Mouse (Mus musculus): Measurements from ENCODE around the gene Prss8. TPM values are rescaled to one million over a fixed set of nuclear protein-coding genes. Genes with fewer than 3 reads are reported as not detected.
"Not testable (repeated sequence)": the region's sequence is repeated elsewhere in the genome, so short reads cannot be mapped to it uniquely, and the experiment has no call there.

Gene Prss8
- polyA plus RNA-seq, 1 experiment = not detected

DNA sequence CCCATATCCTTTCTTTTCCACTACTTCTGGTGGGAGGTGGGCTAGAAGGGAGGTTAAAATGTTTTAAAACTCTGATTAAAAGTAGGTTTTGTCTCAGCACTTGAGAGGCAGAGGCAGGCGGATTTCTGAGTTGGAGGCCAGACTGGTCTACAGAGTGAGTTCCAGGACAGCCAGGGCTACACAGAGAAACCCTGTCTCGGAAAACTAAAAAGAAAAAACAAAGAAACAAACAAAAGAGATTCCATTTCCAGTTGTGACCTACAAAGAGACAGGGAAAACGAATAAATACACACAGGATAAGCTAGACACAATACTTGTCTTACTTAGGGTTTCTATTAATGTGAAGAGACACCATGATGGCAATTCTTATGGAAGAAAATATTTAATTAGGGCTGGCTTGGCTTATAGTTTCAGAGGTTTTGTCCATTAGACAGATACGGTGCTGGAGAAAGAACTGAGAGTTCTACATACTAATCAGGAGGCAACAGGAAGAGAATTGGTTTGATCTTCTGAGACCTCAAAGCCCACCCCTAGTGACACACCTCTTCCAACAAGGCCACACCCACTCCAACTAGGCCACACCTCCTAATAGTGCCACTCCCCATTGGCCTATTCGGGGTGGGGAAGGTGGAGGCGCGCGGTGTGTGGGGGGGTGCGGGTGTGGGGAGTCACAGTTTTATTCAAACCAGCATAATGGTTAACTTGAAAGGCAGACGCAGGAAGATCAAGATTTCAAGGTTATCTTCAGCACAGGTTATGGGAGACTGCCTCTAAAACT is 31.5 kb downstream of the Prss8 start:
- Histone ChIP-seq H3K36me3 (replicated peaks; ENCODE audit: low read length) (peaks cover 12% of the 10 kb centered on the region), H3K4me3 (replicated peaks) (no peak overlapping the region), H3K9me3 (no peaks in the 10 kb centered on the region), H3K4me1 (peaks cover 68% of the 10 kb centered on the region), H3K27me3 (replicated peaks) (no peaks in the 10 kb centered on the region)
- no peak for TF ChIP-seq GATA1 (IDR thresholded peaks at IDR 0.05; ENCODE audit: borderline replicate concordance, low read length)
- TF ChIP-seq FLI1 (IDR thresholded peaks at IDR 0.05; ENCODE audit: low read length) = no peak

- TF ChIP-seq FLI1 (IDR thresholded peaks at IDR 0.05; ENCODE audit: low read length) (no peak), GATA1 (IDR thresholded peaks at IDR 0.05; ENCODE audit: borderline replicate concordance, low read length) (no peak)
- peaks cover 66% of the 10 kb centered on the region for H3K4me1 ChIP-seq
- H3K27me3 ChIP-seq (replicated peaks) = no peaks in the 10 kb centered on the region
- no peaks in the 10 kb centered on the region for H3K9me3 ChIP-seq
- H3K36me3 ChIP-seq (replicated peaks; ENCODE audit: low read length) = peaks cover 20% of the 10 kb centered on the region
- H3K4me3 ChIP-seq (replicated peaks) = no peak overlapping the region
Observed at GRCm38 (mm10) chr7:127897542-127897941, 32.4 kb downstream of the Prss8 start.

DNA sequence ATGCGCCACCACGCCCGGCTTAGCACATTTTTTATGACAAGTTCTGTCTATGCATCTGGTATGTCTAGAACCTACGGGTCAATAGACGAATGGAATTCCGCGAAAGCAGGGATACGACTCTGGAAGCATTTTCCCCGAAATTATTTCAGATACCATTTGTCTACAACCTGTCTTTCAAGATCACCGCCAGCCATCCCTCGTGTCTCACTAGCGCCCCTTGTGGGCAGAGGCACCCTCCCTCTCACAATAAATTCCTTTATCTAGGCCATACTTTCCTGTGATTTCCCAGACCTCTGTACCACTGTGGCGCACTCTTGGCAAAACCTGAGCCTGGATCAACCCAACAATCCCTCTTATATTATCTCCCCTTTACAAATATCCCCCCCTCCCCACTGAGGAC is 33.5 kb downstream of the Prss8 start:
- Histone ChIP-seq H3K4me1 (peaks cover 66% of the 10 kb centered on the region), H3K27me3 (replicated peaks) (no peaks in the 10 kb centered on the region), H3K4me3 (replicated peaks) (no peak overlapping the region), H3K9me3 (no peaks in the 10 kb centered on the region), H3K36me3 (replicated peaks; ENCODE audit: low read length) (peaks cover 32% of the 10 kb centered on the region)
- TF ChIP-seq GATA1 (IDR thresholded peaks at IDR 0.05; ENCODE audit: borderline replicate concordance, low read length) (no peak), FLI1 (IDR thresholded peaks at IDR 0.05; ENCODE audit: low read length) (no peak)

GRCm38 (mm10) chr7:127895891-127896290 is 34.0 kb downstream of the Prss8 start:
- peak overlapping the region; percentile 94 for H3K4me3 ChIP-seq (replicated peaks)
- not testable (repeated sequence) for H3K27me3 ChIP-seq (replicated peaks); H3K9me3 ChIP-seq
- H3K4me1 ChIP-seq = peaks cover 66% of the 10 kb centered on the region
- peaks cover 37% of the 10 kb centered on the region for H3K36me3 ChIP-seq (replicated peaks; ENCODE audit: low read length)

- H3K4me1 ChIP-seq = peaks cover 64% of the 10 kb centered on the region
Observed at GRCm38 (mm10) chr7:127895442-127895841, 34.5 kb downstream of the Prss8 start, which contains the start of the genes Gm21974 and Vkorc1. Gene Gm21974 (minus strand): TSS chr7:127895454. Gene Vkorc1 (minus strand): TSS chr7:127895617.

GRCm38 (mm10) chr7:127894480-127894879 is 35.4 kb downstream of the Prss8 start:
- Histone ChIP-seq H3K27me3 (replicated peaks) (no peaks in the 10 kb centered on the region), H3K4me1 (peaks cover 62% of the 10 kb centered on the region), H3K9me3 (no peaks in the 10 kb centered on the region), H3K4me3 (replicated peaks) (peak overlapping the region; percentile 94), H3K36me3 (replicated peaks; ENCODE audit: low read length) (peaks cover 51% of the 10 kb centered on the region)
- TF ChIP-seq GATA1 (IDR thresholded peaks at IDR 0.05; ENCODE audit: borderline replicate concordance, low read length) (no peak), FLI1 (IDR thresholded peaks at IDR 0.05; ENCODE audit: low read length) (no peak)

More at GRCm38 (mm10) chr7:127895442-127895841, 34.5 kb downstream of the Prss8 start, which contains the start of the genes Gm21974 and Vkorc1:
- Histone ChIP-seq H3K36me3 (replicated peaks; ENCODE audit: low read length) (peaks cover 41% of the 10 kb centered on the region), H3K27me3 (replicated peaks) (no peaks in the 10 kb centered on the region), H3K9me3 (no peaks in the 10 kb centered on the region), H3K4me3 (replicated peaks) (peak within 1 kb of the TSS; percentile 94)
- peak; percentile 54; the same call in 1 of the 3 replicates for TF ChIP-seq GATA1 (IDR thresholded peaks at IDR 0.05; ENCODE audit: borderline replicate concordance, low read length)
- no peak for TF ChIP-seq FLI1 (IDR thresholded peaks at IDR 0.05; ENCODE audit: low read length)

DNA sequence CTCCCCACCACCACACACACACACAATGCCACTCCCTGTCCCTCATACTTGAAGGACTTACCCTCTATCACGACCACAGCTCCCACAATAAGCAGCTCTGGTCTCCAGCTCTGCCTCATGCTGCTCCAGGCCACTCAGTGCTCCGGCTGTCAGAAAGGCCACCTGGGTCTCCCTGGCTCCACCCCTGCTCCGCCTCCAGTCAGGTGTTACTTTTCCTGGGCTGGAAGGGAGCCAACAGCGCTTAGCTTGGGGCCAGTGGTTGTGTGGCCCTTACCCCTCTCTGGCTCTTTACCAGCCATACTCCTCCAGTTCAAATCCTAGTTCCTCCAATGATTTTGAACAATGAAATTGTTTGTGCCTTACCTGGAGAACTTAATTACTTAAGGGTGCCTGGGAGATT is 39.1 kb downstream of the Prss8 start, which contains the start of gene Prss53:
Gene Prss53, minus strand, starts transcription at position 173 of the 400 bp plus-strand sequence.
- no peak for TF ChIP-seq FLI1 (IDR thresholded peaks at IDR 0.05; ENCODE audit: low read length)
- no peak for TF ChIP-seq GATA1 (IDR thresholded peaks at IDR 0.05; ENCODE audit: borderline replicate concordance, low read length)
- Histone ChIP-seq H3K4me3 (replicated peaks) (no peak within 1 kb of the TSS), H3K4me1 (peaks cover 64% of the 10 kb centered on the region), H3K36me3 (replicated peaks; ENCODE audit: low read length) (peaks cover 88% of the 10 kb centered on the region), H3K9me3 (no peaks in the 10 kb centered on the region), H3K27me3 (replicated peaks) (no peaks in the 10 kb centered on the region)

DNA sequence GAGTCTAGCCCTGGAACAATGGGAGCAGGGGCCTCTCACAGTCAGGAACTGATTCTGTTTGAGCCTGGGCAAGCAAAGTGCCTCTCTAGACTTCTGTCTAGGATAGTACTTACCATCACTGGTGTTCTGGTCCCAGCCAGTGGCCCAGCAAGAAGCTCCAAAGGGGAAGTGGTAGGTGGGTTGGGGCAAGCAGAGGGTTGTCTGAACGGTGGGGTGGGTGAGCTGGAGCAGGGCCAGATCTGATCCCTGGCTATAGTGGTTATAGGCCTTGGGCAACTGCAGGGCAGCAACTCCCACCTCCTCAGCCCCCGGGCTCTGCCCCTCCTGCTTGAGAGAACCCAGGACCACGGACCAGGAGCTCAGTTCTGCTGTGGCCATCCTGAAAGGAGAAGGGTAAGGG is 41.1 kb downstream of the Prss8 start:
- Histone ChIP-seq H3K36me3 (replicated peaks; ENCODE audit: low read length) (peaks cover 98% of the 10 kb centered on the region), H3K9me3 (no peaks in the 10 kb centered on the region), H3K4me3 (replicated peaks) (no peak overlapping the region), H3K27me3 (replicated peaks) (no peaks in the 10 kb centered on the region), H3K4me1 (peaks cover 66% of the 10 kb centered on the region)
- TF ChIP-seq GATA1 (IDR thresholded peaks at IDR 0.05; ENCODE audit: borderline replicate concordance, low read length) = no peak
- TF ChIP-seq FLI1 (IDR thresholded peaks at IDR 0.05; ENCODE audit: low read length) = no peak

DNA sequence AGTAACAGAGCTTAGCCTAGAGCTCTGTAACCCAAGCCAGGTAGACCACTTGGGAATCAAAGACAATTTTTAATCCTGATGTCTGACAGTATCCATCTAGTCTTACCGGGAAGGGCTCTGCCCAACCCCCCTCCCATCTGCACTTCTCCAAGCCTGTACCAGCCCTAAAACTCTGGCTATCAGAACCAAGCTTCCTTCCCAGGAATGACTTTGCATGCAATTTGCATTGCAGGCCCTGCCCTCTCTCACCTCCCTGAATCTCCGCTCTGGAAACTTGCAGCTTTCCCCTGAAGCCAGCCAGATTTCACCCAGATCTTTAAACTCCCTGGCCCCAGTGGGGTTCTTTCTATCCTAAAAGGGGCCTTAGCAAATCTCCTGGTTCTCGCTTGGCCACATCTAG is 42.1 kb downstream of the Prss8 start:
- no peaks in the 10 kb centered on the region for H3K9me3 ChIP-seq
- H3K4me1 ChIP-seq = peaks cover 76% of the 10 kb centered on the region
- no peaks in the 10 kb centered on the region for H3K27me3 ChIP-seq (replicated peaks)
- TF ChIP-seq GATA1 (IDR thresholded peaks at IDR 0.05; ENCODE audit: borderline replicate concordance, low read length) (no peak), FLI1 (IDR thresholded peaks at IDR 0.05; ENCODE audit: low read length) (no peak)
- H3K36me3 ChIP-seq (replicated peaks; ENCODE audit: low read length) = peaks cover 98% of the 10 kb centered on the region
- no peak overlapping the region for H3K4me3 ChIP-seq (replicated peaks)

- H3K36me3 ChIP-seq (replicated peaks; ENCODE audit: low read length) = peaks cover 98% of the 10 kb centered on the region
- no peaks in the 10 kb centered on the region for H3K27me3 ChIP-seq (replicated peaks)
- no peak for TF ChIP-seq GATA1 (IDR thresholded peaks at IDR 0.05; ENCODE audit: borderline replicate concordance, low read length)
- TF ChIP-seq FLI1 (IDR thresholded peaks at IDR 0.05; ENCODE audit: low read length) = no peak
- peak overlapping the region; percentile 71 for H3K4me3 ChIP-seq (replicated peaks)
- H3K9me3 ChIP-seq = peaks cover 5% of the 10 kb centered on the region; the same call in 1 of the 2 replicates
- H3K4me1 ChIP-seq = peaks cover 82% of the 10 kb centered on the region
Observed at GRCm38 (mm10) chr7:127887191-127887590, 42.7 kb downstream of the Prss8 start.

All from megakaryocyte, embryonic 14.5 days (primary cell).